Mouse (Mus musculus) right cerebral cortex, postnatal 10 days (tissue): ENCODE data around the gene Mpeg1.
A peak's percentile ranks its signal among the peaks of the same experiment; 100 is the strongest.

Experiments used
- DNase-seq, 2 experiments: peaks; one replicate each; pipeline ENCODE4 v3.0.0; 2021; ENCODE audit warnings: low spot score in 2 of 2

Gene Mpeg1

GRCm38 (mm10) chr19:12460282-12461249 lies at the start of gene Mpeg1:
Mpeg1 (plus strand) TSS chr19:12460779.
- no peak for DNase-seq

DNA sequence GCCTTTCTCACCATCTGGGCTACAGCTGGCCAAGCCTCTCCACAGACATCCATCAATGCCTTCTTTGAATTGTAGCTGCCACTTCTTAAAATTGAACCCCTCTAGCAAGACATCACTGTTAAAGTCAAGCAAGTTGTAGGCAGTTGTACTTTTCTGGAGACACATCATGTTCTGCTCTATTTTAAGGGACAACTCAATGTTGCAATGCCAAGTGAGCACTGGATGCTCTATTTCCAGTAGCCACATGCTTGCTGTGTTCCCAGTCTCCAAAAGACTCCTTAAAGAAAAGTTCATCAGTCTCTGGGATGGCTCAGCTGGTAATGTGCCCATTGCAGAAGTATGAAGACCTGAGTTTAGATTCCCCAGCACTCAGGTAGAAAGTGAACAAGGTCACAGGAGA lies 46.8 kb upstream of the Mpeg1 start:
- no peak for DNase-seq

DNA sequence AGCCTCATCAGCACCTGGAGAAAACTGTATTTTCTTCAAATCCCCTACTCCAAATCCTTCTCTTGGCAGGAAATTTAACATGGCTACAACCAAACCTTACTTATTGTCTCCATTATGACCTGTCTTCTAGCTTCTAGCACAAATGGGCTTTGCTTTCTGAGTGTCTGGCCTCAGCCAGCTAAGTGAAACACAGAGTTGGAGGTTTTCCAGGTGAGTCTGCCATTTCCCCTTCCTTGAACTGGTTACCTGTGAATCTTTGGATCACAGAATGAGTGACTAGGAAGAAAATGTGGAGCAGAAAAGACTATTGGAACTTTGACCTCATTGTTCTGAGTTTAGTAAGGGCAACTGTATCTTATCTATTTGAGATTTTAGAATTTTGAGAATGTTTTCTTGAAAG lies 43.2 kb upstream of the Mpeg1 start, which contains the start of gene Olfr1441:
Gene Olfr1441 (plus strand): TSS at position 73 of the 400 bp plus-strand sequence.
- no peak for DNase-seq

GRCm38 (mm10) chr19:12418312-12418711 lies 42.3 kb upstream of the Mpeg1 start:
- DNase-seq = no peak

- DNase-seq = no peak
Measured at GRCm38 (mm10) chr19:12420555-12420954, 40.0 kb upstream of the Mpeg1 start.

- no peak for DNase-seq
Measured at GRCm38 (mm10) chr19:12421680-12422079, 38.9 kb upstream of the Mpeg1 start.

DNA sequence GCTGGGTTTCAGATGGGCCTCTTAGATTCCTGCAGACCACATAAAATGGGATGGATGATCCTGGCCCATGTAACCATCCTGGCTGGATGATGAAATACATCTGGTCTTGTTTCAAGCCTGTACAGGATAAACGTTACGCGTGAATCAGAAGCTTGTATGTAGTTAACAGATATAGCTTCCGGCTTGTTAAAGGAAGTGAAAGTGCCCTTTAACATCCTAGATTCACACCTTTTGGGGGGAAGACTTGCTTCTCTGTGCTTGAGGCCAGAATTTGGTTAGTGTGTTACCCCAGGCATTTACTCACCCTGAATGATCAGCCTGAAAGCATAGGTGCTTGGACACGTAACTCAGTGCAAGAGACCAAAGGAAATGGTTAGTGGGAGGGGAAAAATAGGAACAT lies 33.5 kb upstream of the Mpeg1 start:
- no peak for DNase-seq

- DNase-seq = no peak
Measured at GRCm38 (mm10) chr19:12427605-12428004, 33.0 kb upstream of the Mpeg1 start, which contains the start of gene Pfpl. Pfpl (plus strand) TSS chr19:12427905.

DNA sequence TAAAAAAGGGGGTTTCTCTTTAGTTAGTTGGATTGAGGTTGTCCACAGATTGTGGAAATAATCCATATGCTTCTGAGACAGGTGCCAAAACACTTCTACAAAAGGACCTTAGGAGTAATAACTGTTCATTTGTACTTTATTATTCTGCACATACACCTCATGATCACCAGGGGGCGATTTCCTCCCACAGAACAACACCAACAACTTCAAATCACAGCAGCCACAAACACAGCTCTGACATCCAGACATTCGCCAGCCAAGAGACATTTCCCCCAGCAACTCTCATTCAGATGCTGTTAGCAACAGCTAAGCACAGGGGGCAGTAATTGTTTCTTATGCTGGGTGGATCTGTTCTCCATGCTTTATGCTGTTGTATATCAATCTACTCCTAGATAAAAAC lies 27.5 kb upstream of the Mpeg1 start:
- DNase-seq = peak; percentile 50 to 53

- DNase-seq = no peak
Measured at GRCm38 (mm10) chr19:12435011-12435416, 25.6 kb upstream of the Mpeg1 start.

DNA sequence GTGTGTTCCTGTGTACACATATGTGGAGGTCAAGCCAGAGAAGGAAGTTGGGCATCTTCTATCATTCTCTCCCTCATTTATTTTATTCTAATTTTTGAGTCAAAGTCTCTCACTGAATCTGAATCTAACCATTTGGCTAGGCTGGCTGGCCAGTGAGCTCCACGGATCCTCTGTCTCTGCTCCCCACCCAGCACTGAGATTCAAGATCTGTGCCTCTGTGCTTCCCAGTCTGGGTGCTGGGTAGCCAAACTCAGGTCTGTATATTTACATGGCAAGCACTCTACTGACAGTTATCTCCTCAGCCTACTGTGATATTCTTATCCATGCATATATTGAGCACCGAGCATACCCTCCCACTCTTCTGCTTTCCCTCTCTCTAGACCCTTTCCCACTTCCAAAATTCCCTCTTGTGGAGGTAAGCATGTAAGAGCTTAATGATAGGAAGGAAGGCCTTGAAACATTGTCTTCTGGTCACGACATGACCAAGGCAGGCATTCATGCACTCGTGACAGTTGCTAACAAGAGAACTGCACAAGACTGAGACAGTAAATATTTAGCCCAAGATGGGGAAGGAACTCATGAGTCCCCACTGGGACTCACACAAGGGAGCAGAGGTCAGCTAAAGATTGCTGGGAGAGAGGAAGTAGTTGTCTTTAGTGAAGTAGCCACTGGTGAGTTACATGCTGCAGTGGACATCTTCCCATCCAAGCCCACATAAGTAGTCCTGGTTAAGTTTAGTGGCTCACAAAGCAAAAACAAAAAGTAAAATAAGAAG lies 24.6 kb upstream of the Mpeg1 start:
- DNase-seq = no peak

DNA sequence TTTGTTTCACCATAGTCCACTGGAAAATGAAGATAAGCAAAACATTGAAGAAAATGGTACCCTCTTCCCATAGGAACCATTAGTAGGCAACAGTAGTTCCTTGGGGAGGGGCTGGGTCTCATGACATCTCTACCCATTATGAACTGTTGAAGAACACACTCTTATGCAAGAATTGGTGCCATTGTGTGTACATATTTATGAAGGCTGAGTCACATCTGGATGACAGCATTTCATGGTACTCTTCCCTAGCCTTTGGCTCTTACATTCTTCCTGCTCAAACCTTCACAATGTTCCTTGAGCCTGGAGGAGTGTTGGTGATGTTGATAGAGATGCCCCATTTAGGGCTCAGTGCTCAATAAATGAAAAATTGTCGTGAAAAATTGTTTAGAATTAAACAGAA lies 21.0 kb upstream of the Mpeg1 start:
- no peak for DNase-seq

GRCm38 (mm10) chr19:12440103-12440725 lies 20.4 kb upstream of the Mpeg1 start:
- no peak for DNase-seq

DNA sequence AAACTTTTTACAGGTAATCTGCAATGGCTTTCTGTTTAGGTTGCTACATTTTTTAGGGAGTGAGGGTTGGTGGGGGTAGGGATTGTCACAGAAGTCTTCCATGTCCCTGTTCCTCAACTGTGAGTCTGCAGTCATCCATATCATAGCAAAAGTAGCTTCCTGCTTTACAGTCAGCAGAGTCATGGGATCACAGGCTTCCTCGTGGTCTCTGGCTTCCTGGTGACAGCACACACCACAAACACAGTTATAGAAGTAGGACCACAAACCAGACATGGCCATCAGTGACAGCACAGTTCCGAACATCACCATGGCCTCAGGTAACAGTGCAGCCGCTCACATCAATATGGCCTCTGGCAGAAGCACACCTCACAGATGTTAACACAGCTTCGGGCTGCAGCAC lies 18.0 kb upstream of the Mpeg1 start:
- no peak for DNase-seq

- DNase-seq = no peak
Measured at GRCm38 (mm10) chr19:12445014-12445413, 15.6 kb upstream of the Mpeg1 start.

- no peak for DNase-seq
Measured at GRCm38 (mm10) chr19:12457401-12458066, 3.0 kb upstream of the Mpeg1 start.

- no peak for DNase-seq
Measured at GRCm38 (mm10) chr19:12459516-12459915, 1.1 kb upstream of the Mpeg1 start.

DNA sequence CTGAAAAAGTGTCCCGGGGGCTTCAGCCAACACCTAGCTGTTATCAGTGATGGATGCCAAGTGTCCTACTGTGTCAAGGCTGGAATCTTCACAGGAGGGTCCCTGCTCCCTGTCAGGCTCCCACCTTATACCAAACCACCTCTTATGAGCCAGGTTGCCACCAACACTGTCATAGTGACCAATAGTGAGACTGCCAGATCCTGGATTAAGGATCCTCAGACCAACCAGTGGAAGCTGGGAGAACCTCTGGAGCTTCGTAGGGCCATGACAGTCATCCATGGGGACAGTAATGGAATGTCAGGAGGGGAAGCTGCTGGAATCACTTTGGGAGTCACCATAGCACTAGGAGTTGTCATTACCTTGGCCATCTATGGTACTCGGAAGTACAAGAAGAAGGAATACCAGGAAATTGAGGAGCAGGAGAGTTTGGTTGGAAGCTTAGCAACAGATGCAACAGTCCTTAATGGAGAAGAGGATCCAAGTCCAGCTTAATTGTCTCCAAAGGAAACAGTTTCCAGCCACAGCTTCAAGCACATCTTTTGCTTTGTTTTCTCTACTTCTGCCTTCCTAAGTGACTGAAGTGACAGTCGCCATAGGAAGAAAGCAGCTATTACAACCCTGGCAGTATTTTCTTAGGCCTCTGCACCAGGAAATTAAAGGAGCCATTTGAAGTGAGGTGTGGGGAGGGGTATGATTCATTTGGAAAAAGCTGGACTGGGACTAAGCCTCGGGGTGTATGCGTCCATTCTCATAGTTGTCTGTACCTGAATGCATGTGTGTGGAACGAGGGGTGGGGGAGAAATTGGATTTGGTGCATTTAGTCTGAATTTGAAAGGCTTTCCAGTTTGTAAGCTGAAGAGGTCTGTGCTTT lies 2.5 kb downstream of the Mpeg1 start:
- DNase-seq = peak in 1 of 2 experiments; percentile 21

DNA sequence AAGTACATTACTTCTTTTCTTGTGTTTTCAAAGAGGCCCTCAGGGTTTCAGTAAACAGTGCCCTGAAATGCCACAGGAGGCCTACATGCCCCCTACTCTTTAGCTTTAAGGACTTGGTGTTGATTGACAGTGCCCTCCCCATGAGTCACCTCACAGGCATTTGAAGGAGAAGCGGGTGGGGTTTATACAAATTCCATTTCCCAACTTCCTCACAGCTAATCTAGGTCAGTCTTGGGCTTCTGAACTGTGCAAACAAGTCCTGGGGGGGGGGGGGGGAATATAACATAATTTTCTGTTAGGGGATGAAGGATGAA lies 3.1 kb downstream of the Mpeg1 start:
- DNase-seq = no peak

DNA sequence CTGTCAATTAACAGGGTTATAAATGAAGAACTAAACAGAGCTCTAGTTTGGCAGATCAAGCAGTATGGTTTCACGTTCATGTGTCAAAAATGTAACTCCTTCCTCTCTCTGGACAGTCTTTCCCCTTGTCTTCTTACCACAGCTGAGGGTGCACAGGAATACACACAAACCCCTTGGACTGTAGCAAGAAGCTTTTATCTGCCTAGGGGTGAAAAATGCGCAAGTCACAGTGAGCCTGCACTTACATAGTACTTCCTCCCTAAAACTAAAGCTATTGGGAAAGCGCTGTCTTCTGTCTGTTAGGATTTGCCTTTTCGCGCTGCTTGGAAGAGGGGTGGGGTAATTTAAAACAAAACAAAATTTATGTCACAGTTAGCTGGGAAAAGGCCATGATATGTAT lies 3.5 kb downstream of the Mpeg1 start:
- no peak for DNase-seq

- DNase-seq = no peak
Measured at GRCm38 (mm10) chr19:12464674-12465073, 4.1 kb downstream of the Mpeg1 start.
